Mouse (Mus musculus): ENCODE measurements around the gene Usp11.

DNA sequence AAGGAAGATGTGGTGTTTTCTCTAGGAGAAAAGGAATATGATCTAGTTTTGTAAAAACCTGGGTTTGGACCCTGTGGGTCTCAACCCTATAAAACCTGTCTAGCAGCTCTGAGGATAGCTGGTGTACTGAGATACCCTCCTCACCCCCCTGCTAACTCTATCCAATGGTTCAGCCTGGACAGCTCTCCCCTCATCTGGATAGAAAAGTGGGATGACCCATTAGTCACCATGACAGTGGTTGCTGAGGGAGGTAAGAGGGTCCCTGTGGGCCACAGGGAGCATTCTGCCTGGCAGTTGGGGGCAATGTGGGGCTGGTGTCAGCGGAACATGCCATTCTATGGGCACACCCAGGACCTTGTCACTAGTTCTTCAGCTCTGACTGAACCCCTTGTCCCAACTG lies 11.1 kb upstream of the Usp11 start:
- TF ChIP-seq POLR2A (IDR thresholded peaks at IDR 0.05; ENCODE audit: borderline replicate concordance, control insufficient read depth, low read depth, low read length), result no peak
- TF ChIP-seq CTCF (IDR thresholded peaks at IDR 0.05; ENCODE audit: control insufficient read depth, insufficient read depth, low read length), result no peak
